Mouse (Mus musculus) forebrain, embryonic 11.5 days (tissue): ENCODE results near the gene Wwc1. TPM values are rescaled to one million over a fixed set of nuclear protein-coding genes. Genes with fewer than 3 reads are reported as not detected.

Experiments used
- ATAC-seq: fragments of 200-750 bp; cut with Nextera tagmentation; replicated peaks from 2 replicates; pipeline ENCODE4 v1.8.0; 2017; ENCODE audit warnings: moderate TSS enrichment; ENCODE audit not compliant: low FRiP score
- DNase-seq: peaks from one replicate; pipeline ENCODE4 v3.0.0-alpha.2; 2017; ENCODE audit warnings: low spot score
- H3K27ac ChIP-seq: fragments of 300-500 bp; sonication (generic); 2 replicates; pipeline ENCODE4 v1.5.1; 2014; ENCODE audit warnings: low read depth, low read length
- H3K27me3 ChIP-seq: fragments of 300-500 bp; sonication (generic); 2 replicates; pipeline ENCODE4 v1.6.1; 2014; ENCODE audit warnings: mild to moderate bottlenecking, low read length, mixed read lengths; ENCODE audit not compliant: control insufficient read depth, insufficient read depth
- H3K36me3 ChIP-seq: fragments of 300-500 bp; sonication (generic); 2 replicates; pipeline ENCODE4 v1.6.1; 2014; ENCODE audit warnings: mild to moderate bottlenecking, low read length, moderate library complexity, mixed read lengths; ENCODE audit not compliant: control insufficient read depth, insufficient read depth
- H3K4me1 ChIP-seq: fragments of 300-500 bp; sonication (generic); replicated peaks from 2 replicates; pipeline ENCODE4 v1.6.1; 2014; ENCODE audit warnings: low read length, mixed read lengths; ENCODE audit not compliant: control insufficient read depth, insufficient read depth
- H3K4me2 ChIP-seq: fragments of 300-500 bp; sonication (generic); 2 replicates; pipeline ENCODE4 v1.6.1; 2014; ENCODE audit warnings: low read depth, mild to moderate bottlenecking, low read length, moderate library complexity, mixed read lengths; ENCODE audit not compliant: severe bottlenecking
- H3K4me3 ChIP-seq: fragments of 300-500 bp; sonication (generic); 2 replicates; pipeline ENCODE4 v1.5.1; 2014; ENCODE audit warnings: low read depth, low read length
- H3K9ac ChIP-seq: fragments of 300-500 bp; sonication (generic); 2 replicates; pipeline ENCODE4 v1.6.1; 2014; ENCODE audit warnings: low read length
- H3K9me3 ChIP-seq: fragments of 300-500 bp; sonication (generic); 2 replicates; pipeline ENCODE4 v1.6.1; 2016; ENCODE audit warnings: low read length, mixed read lengths; ENCODE audit not compliant: control insufficient read depth
- WGBS: fragments of 180-500 bp; shearing (Covaris S2); extraction: QIAGEN DNeasy Blood & Tissue Kit; methylation state at CpG from one replicate; pipeline ENCODE4 v1.1.7; 2014; 5-methylcytosine and 5-hydroxymethylcytosine counted together
- polyA plus RNA-seq: library from polyadenylated mRNA; unstranded; fragments of >200 nt; fragmentation: Nextera tagmentation; extraction: Ambion mirVana; gene quantifications from 2 replicates; pipeline ENCODE4 v1.2.1, GENCODE M21; 2014

Gene Wwc1
- polyA plus RNA-seq, 1 experiment from 2014 or later: 10.6 TPM

- ATAC-seq: no peak
- Histone ChIP-seq H3K4me1 (no peaks in the 10 kb centered on the region), H3K36me3 (no peaks in the 10 kb centered on the region), H3K4me2 (no peak overlapping the region), H3K27me3 (no peaks in the 10 kb centered on the region), H3K9me3 (no peaks in the 10 kb centered on the region), H3K4me3 (no peak overlapping the region), H3K27ac (no peak overlapping the region), H3K9ac (no peak overlapping the region)
- DNase-seq: no peak
- 81% methylated on average over 9 of the region's 9 CpGs for WGBS
Observed at GRCm38 (mm10) chr11:35963981-35964549, 16.3 kb downstream of the Wwc1 start.

- Histone ChIP-seq H3K4me1 (no peaks in the 10 kb centered on the region), H3K4me3 (no peak overlapping the region), H3K36me3 (no peaks in the 10 kb centered on the region), H3K9ac (no peak overlapping the region), H3K9me3 (no peaks in the 10 kb centered on the region), H3K27ac (no peak overlapping the region), H3K27me3 (no peaks in the 10 kb centered on the region), H3K4me2 (no peak overlapping the region)
- 66% methylated on average over 2 of the region's 2 CpGs for WGBS
- DNase-seq: no peak
- ATAC-seq: no peak
Observed at GRCm38 (mm10) chr11:35963554-35963953, 16.8 kb downstream of the Wwc1 start.

- H3K4me1 ChIP-seq: no peaks in the 10 kb centered on the region
- H3K36me3 ChIP-seq: no peaks in the 10 kb centered on the region
- no peak for ATAC-seq
- no peaks in the 10 kb centered on the region for H3K27me3 ChIP-seq
- H3K9me3 ChIP-seq: no peaks in the 10 kb centered on the region
- no peak overlapping the region for H3K27ac ChIP-seq
- H3K4me3 ChIP-seq: no peak overlapping the region
- H3K9ac ChIP-seq: no peak overlapping the region
- no peak for DNase-seq
- H3K4me2 ChIP-seq: no peak overlapping the region
- WGBS: 90% methylated on average over 2 of the region's 2 CpGs
Observed at GRCm38 (mm10) chr11:35962431-35962830, 17.9 kb downstream of the Wwc1 start.

- no peak for ATAC-seq
- H3K27ac ChIP-seq: no peak overlapping the region
Observed at GRCm38 (mm10) chr11:35959270-35959669, 21.1 kb downstream of the Wwc1 start.

GRCm38 (mm10) chr11:35955572-35955971, 24.8 kb downstream of the Wwc1 start:
- no peaks in the 10 kb centered on the region for H3K36me3 ChIP-seq
- no peaks in the 10 kb centered on the region for H3K4me1 ChIP-seq
- 74% methylated on average over 3 of the region's 3 CpGs for whole genome bisulfite sequencing
- H3K9me3 ChIP-seq: no peaks in the 10 kb centered on the region
- no peak overlapping the region for H3K4me2 ChIP-seq
- no peak overlapping the region for H3K27ac ChIP-seq
- ATAC-seq (no peak), DNase-seq (no peak)
- no peak overlapping the region for H3K4me3 ChIP-seq
- H3K9ac ChIP-seq: no peak overlapping the region
- no peaks in the 10 kb centered on the region for H3K27me3 ChIP-seq

More at GRCm38 (mm10) chr11:35959270-35959669, 21.1 kb downstream of the Wwc1 start:
- Histone ChIP-seq H3K36me3 (no peaks in the 10 kb centered on the region), H3K4me1 (no peaks in the 10 kb centered on the region), H3K27me3 (no peaks in the 10 kb centered on the region), H3K4me2 (no peak overlapping the region), H3K9ac (no peak overlapping the region), H3K9me3 (no peaks in the 10 kb centered on the region), H3K4me3 (no peak overlapping the region)
- 98% methylated on average over 3 of the region's 3 CpGs for WGBS
- DNase-seq: no peak

- DNase-seq (no peak), ATAC-seq (no peak)
- H3K4me2 ChIP-seq: no peak overlapping the region
- WGBS: 90% methylated on average over 4 of the region's 4 CpGs
- no peak overlapping the region for H3K27ac ChIP-seq
- H3K36me3 ChIP-seq: no peaks in the 10 kb centered on the region
- H3K27me3 ChIP-seq: no peaks in the 10 kb centered on the region
- H3K9me3 ChIP-seq: no peaks in the 10 kb centered on the region
- peaks cover 14% of the 10 kb centered on the region for H3K4me1 ChIP-seq
- H3K9ac ChIP-seq: no peak overlapping the region
- H3K4me3 ChIP-seq: no peak overlapping the region
Observed at GRCm38 (mm10) chr11:35953179-35953578, 27.1 kb downstream of the Wwc1 start.

GRCm38 (mm10) chr11:35951727-35952065, 28.6 kb downstream of the Wwc1 start:
- Histone ChIP-seq H3K4me2 (no peak overlapping the region), H3K9ac (no peak overlapping the region), H3K9me3 (no peaks in the 10 kb centered on the region), H3K36me3 (no peaks in the 10 kb centered on the region), H3K4me1 (peaks cover 14% of the 10 kb centered on the region), H3K27me3 (no peaks in the 10 kb centered on the region), H3K4me3 (no peak overlapping the region), H3K27ac (no peak overlapping the region)
- WGBS: 58% methylated on average over 4 of the region's 4 CpGs
- no peak for DNase-seq
- no peak for ATAC-seq

GRCm38 (mm10) chr11:35951058-35951726, 29.1 kb downstream of the Wwc1 start:
- Histone ChIP-seq H3K4me1 (peaks cover 14% of the 10 kb centered on the region), H3K27ac (no peak overlapping the region)

GRCm38 (mm10) chr11:35950466-35950865, 29.9 kb downstream of the Wwc1 start:
- H3K27me3 ChIP-seq: no peaks in the 10 kb centered on the region
- DNase-seq: no peak
- no peak overlapping the region for H3K27ac ChIP-seq
- H3K9me3 ChIP-seq: no peaks in the 10 kb centered on the region
- WGBS: 87% methylated on average over 7 of the region's 7 CpGs
- no peaks in the 10 kb centered on the region for H3K36me3 ChIP-seq
- H3K4me1 ChIP-seq: peaks cover 14% of the 10 kb centered on the region
- no peak overlapping the region for H3K9ac ChIP-seq
- no peak overlapping the region for H3K4me3 ChIP-seq
- ATAC-seq: no peak
- no peak overlapping the region for H3K4me2 ChIP-seq

More at GRCm38 (mm10) chr11:35951058-35951726, 29.1 kb downstream of the Wwc1 start:
- H3K4me2 ChIP-seq: no peak overlapping the region
- 85% methylated on average over 15 of the region's 15 CpGs for WGBS
- H3K36me3 ChIP-seq: no peaks in the 10 kb centered on the region
- H3K9ac ChIP-seq: no peak overlapping the region
- H3K27me3 ChIP-seq: no peaks in the 10 kb centered on the region
- H3K9me3 ChIP-seq: no peaks in the 10 kb centered on the region
- DNase-seq: no peak
- ATAC-seq: no peak
- H3K4me3 ChIP-seq: no peak overlapping the region
